Mouse (Mus musculus) retina, postnatal 1 day (tissue): ENCODE results near the gene Tcf7l1.
A peak's percentile ranks its signal among the peaks of the same experiment; 100 is the strongest.

Experiments
- DNase-seq: peaks from one replicate; pipeline ENCODE4 v3.0.0-alpha.2; 2012

Tcf7l1 gene

DNA sequence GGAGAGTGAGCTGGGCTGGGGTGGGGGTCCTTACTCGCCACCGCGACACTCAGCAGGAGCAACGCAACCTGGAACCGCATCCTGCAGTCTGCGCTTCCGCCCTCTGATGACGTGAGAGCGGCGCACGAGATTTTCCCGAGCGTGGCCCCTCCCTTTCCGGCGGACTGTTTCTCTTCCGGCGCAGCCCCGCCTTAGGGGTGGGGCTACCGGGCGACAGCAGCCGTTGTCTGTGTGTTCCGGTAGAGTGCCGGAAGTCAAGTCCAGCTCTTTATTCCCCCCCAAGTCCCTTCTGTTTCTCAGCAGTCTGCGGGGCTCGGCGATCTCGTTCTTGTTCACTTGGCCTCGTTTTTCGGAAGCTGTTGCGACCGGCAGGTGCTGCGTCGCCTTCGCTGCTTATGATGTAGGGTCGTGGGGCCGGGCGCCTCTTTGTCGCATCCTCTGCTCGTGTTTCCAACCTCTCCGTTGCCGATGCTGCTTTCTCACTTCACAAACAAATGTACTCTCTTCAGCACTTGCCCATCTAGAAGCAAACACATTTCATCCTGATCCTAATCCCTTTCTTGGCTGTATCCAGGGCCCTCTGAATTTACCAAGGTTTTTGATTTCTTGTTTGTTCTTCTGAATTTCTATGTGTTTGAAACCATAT, 172.3 kb downstream of the Tcf7l1 start, which contains the start of gene Tgoln1:
Gene Tgoln1 (minus strand): TSS at position 358 of the 646 bp plus-strand sequence.
- DNase-seq: peak; percentile 97

GRCm38 (mm10) chr6:72615561-72616375, 173.3 kb downstream of the Tcf7l1 start:
- no peak for DNase-seq

- no peak for DNase-seq
These were observed 173.9 kb downstream of the Tcf7l1 start for GRCm38 (mm10) chr6:72615151-72615550.

GRCm38 (mm10) chr6:72610261-72610660, 178.8 kb downstream of the Tcf7l1 start:
- no peak for DNase-seq

DNA sequence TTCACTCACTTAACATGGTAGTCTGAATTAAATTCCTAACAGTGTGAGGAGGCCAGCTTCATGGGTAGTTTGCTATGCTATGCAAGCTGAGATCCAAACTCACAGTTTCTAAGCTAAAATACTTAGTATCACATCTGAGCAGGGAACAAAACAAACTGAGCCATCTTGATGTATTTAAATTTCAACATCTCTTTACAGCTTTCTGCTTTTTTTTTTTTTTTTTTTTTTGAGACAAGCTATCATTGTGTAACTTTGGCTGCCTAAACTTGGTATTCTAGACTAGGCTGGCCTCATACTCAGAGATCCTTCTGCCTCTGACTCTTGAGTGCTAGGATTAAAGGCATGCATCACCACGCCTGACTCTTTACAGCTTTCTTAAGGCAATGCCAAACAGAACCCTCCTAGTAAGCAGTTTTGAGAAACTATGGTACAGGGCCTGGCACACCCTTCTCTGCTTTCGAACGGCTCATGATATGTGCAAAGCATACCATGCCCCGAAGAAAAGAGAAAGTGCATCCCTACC, 180.3 kb downstream of the Tcf7l1 start:
- DNase-seq: no peak

DNA sequence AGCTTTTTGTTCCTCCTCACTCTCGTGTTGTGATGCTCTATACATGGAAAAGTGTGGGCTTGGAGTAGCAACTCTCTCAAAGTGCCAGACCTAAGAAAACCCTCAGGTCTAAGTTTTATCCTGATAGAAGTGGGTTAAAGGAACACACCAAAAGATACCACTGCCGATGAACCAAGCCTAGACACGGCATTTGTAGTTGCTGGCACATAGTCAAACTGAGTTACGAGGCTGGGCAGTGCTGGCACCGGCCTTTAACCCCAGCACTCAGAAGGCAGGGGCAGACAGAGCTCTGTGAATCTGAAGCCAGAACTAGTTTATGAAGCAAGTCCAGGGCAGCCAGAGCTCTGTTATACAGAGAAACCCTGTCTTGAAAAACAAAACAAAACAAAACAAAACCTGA, 181.4 kb downstream of the Tcf7l1 start:
- DNase-seq: no peak

GRCm38 (mm10) chr6:72607060-72607459, 182.0 kb downstream of the Tcf7l1 start:
- no peak for DNase-seq

DNA sequence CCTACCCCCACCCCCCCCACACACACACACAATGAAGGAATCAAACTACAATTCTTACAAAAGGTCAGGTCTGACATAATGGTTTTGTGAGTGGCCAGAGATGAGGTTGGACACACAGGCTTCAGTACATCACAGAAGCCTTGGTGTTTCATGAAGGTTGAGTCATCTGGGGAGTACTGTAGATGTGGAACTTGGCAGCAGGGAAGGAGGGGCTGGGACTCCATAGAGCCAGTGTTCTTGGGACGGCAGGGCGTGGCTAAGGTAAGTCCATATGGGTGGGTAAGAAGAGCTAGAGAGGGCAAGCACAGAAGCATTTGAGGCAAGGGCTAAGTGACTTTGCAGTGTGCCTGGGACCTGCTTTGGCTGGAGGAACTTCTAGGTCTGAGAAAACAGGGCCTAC, 185.0 kb downstream of the Tcf7l1 start:
- DNase-seq: no peak

DNA sequence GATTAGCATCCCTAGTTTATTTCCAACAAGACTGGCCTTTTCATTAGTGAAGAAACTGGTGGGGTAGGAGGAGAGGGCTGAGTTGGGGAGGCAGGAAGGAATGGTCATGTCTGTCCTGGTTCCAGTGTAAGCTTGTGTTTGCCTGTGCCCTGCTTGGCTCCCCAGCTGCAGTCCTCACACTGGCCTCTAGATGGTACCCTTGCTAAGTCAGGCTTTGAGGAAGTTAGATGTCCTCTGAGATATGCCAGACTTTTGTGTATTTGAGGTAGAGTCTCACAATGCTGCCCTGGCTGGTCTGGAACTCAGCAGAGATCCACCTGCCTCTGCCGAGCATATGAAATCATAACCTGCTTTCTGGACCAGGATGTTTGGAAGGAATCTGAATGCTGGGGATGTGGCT, 187.3 kb downstream of the Tcf7l1 start:
- peak; percentile 78 for DNase-seq

DNA sequence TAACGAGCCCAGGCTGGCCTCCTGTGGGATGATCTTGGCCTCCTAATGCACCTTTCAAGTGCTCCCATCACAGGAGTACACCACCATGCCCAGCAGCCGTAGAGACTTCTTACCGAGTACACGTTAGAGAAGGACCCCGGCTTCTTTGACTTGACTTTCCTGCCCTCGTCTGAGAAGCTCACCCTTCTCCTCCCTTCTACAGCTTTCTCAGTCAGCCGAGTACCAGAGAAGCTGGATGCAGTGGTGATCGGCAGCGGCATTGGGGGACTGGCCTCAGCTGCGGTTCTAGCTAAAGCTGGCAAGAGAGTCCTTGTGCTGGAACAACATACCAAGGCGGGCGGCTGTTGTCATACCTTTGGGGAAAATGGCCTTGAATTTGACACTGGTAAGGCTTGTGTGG, 188.3 kb downstream of the Tcf7l1 start:
- no peak for DNase-seq

GRCm38 (mm10) chr6:72600216-72600615, 188.8 kb downstream of the Tcf7l1 start:
- DNase-seq: no peak

DNA sequence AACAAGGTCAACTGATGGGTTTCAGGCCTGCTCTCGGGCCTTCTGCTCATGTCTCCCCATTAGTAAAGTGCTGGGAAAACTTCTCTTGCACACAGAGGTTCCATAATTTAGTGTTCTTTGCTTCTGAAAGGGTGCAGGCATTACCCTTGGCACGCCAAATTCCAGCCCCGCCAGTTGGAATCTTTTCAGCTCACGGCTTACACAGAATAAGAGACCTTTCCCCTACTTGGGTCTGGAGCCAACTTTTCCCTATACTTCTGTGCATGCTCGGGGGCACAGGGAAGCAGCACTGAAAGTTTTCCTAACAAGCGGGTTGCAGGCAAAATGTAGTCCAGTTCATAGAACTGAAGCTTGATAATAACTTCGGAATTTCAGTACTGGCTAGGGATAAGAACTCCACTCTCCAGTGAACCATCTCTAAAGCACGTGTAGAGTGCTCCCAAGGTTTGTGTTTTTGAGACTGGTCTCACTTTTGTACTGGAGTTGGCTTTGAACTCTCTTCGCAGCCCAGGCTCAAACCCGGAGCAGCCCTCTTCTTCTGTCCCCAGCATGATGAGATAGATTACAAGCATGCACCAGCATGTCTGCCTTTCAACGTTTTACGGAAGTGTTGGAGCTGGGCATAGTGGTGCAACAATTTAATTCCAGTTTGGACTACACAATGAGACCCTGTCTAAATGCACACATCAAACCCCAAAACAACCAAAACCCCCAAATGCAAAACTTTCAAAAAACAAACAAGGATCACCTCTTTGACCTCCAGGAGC, 190.1 kb downstream of the Tcf7l1 start:
- no peak for DNase-seq

- peak; percentile 99 for DNase-seq
These were observed 190.9 kb downstream of the Tcf7l1 start, which contains the start of the genes Elmod3 and Retsat for GRCm38 (mm10) chr6:72597956-72598753. Elmod3 (minus strand) TSS chr6:72598413. Retsat (plus strand) TSS chr6:72598475.

GRCm38 (mm10) chr6:72597083-72597874, 191.8 kb downstream of the Tcf7l1 start:
- peak; percentile 6 for DNase-seq

DNA sequence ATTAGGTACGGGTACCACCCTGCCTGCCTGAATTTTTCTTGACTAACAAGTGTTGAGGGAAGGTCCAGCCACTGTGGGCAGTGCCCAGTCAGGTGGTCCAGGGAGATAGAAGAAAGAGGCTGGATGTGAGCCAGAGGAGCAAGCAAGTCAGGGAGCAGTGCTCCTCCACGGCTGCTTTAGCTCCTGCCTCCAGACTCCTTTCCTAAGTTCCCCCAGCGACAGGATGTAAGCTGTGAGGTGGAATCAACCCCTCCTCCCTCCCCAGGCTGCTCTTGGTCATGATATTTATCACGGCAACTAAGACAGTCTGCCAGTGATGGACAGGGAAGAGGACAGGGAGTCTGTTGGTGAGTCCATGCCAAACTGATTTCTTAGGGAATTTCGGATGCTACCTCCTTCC, 195.1 kb downstream of the Tcf7l1 start:
- DNase-seq: no peak

DNA sequence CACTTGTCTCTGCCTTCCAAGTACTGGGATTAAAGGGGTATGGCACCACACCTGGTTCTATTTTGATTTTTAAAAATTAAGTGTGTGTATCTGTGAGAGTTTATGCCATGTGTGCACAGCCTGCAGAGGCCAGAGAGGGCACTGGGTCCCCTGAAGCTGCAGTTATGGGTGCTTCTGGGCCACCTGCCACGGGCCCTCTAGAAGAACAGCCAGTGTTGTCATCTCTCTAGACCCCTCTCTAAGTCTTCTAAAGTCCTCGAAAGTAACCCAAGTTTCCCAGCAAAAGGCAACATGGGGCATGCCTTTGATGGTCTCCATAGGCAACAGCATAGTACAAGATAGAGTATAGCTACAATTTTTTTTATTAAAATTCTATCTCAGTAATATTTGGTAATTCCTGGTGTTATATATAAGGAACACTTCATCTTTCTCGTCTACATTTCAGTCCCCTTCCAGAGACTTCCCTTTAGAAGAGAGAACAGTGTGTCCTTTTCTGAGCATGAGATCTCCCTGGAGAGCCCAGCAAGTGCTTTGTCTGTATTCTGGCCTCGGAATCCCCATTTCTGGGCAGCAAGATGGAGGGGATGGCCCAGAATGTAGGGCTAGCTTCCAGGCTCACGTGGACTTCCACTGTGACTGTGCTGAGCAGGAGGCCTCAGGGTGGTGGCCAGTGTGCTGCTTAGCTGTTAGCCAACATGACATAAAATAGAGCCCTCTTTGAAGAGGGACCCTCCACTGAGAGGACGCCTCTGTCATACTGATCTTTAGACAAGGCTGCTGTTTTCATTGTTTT, 195.8 kb downstream of the Tcf7l1 start:
- no peak for DNase-seq

GRCm38 (mm10) chr6:72590111-72590510, 198.9 kb downstream of the Tcf7l1 start:
- no peak for DNase-seq

GRCm38 (mm10) chr6:72588307-72588706, 200.7 kb downstream of the Tcf7l1 start:
- no peak for DNase-seq

GRCm38 (mm10) chr6:72586701-72587100, 202.4 kb downstream of the Tcf7l1 start:
- no peak for DNase-seq

DNA sequence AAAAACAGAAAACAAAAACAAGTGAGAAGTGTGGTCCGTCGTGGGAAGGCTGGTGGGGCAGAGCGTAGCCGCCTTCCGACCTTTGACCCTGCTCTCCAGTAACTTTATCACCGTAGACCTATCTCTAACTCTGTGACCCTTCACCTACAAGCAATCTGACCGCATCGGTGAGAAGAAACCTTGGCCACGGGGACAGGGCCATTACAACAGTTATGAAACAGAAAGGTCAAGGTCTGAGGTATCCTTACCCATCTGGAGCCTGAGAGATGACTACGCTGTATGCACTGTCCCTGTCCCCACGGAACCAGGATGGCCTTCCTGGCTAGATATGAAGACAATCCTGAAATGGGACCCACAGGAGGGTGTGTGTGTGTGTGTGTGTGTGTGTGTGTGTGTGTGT, 204.9 kb downstream of the Tcf7l1 start:
- DNase-seq: no peak
